Mouse (Mus musculus) kidney, postnatal 14 days (tissue): Measurements from ENCODE around the gene Klrg2.
A peak's percentile ranks its signal among the peaks of the same experiment; 100 is the strongest.
"Not testable (repeated sequence)": the region's sequence is repeated elsewhere in the genome, so short reads cannot be mapped to it uniquely, and the experiment has no call there.

ENCODE experiments used
- DNase-seq: peaks from one replicate; pipeline ENCODE4 v3.0.0; 2022; ENCODE audit warnings: mixed read lengths

Gene Klrg2

DNA sequence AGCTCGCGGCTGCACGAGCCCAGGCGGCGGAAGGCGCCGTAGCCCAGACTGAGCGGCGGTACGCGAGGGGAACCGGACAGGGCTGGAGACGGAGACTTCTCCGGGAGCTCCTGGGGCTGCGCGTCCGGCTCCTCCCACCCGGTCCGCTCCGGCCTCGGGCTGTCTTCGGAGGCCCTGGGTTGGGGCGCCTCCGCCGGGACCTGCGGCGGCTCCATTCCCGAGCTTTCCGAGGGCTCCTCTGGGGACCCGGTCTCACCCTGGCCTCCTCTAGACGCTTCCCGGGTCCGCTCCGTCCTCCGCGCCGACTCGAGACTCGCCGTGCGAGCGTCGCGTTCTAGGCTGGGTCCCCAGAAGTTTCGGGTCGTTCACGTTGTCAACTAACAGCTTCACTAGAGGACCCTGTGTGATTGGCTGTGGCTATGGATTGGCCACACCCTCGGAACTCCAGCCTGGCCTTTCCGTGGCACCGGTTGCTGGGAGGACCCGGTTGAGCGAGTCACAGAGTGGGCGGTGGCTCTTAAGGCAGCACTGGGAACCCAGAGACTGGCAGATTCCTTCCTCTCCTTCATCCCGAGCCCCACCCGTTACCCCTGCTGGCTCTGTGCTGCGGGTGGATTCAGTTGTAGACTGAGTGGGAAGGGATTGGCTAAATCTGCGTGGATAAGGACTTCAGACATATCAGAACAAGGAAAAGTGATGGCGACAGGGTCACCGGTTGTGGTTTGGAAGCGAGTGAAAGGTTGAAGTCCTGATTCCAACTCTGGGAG is at the start of gene Klrg2:
Gene Klrg2, minus strand, starts transcription at position 391 of the 767 bp plus-strand sequence.
- DNase-seq, result peak; percentile 82

GRCm38 (mm10) chr6:38682532-38682931 is 45.5 kb upstream of the Klrg2 start:
- no peak for DNase-seq

- no peak for DNase-seq
Observed at GRCm38 (mm10) chr6:38677629-38678028, 40.6 kb upstream of the Klrg2 start.

- DNase-seq, result no peak
Observed at GRCm38 (mm10) chr6:38676723-38677122, 39.7 kb upstream of the Klrg2 start.

DNA sequence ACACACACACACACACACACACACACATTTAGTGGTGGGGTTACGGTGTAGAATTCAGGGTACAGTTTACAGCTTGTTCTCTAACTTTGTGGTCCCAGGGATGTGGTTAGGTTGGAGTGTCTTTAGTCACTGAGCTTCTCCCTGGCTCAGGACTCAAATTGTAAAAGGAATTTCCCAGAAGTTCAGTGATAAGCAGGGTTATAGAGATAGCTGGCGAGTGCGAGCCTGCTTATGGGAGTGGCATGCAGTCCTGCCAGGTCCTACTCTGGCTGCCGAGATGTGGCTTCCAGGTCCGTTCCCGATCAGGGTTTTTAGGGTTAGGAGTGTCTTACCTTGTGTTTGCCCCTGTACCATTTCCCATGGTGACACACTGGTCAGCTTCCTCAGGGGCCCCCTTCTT is 39.2 kb upstream of the Klrg2 start:
- DNase-seq, result no peak

DNA sequence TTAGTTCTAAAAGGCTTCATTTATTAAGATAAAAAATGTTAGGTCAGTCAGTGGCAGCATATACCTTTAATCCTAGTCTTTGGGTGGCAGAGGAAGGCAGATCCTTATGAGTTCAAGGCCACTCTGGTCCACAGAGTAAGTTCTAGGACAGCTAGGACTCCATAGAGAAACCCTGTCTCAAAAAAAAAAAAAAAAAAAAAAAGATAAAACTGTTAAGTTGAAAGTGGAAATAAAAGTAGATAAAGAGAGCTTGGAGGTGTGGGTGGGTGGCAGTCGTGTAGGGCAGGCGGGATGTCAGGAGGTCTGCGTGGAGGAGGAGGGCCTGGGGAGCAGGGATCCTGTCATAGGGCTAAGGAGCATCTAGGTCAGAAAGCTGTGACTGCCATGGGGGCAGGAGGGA is 35.0 kb upstream of the Klrg2 start:
- DNase-seq, result no peak

GRCm38 (mm10) chr6:38671270-38671669 is 34.2 kb upstream of the Klrg2 start:
- no peak for DNase-seq

DNA sequence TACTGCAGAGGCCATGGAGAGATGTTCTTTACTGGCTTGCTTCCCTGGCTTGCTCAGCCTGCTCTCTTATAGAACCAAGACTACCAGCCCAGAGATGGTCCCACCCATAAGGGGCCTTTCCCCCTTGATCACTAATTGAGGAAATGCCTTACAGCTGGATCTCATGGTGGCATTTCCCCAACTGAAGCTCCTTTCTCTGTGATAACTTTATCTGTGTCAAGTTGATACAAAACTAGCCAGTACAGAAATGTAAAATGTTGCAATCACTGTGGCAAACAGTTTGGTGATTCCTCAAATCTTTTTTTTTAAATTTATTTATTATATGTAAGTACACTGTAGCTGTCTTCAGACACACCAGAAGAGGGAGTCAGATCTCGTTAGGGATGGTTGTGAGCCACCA is 33.4 kb upstream of the Klrg2 start:
- DNase-seq, result not testable (repeated sequence)

GRCm38 (mm10) chr6:38669580-38669979 is 32.5 kb upstream of the Klrg2 start:
- DNase-seq, result no peak

GRCm38 (mm10) chr6:38662714-38663615 is 25.9 kb upstream of the Klrg2 start, which contains the start of gene Clec2l:
Gene Clec2l (plus strand): TSS chr6:38663069.
- DNase-seq, result peak; percentile 40

DNA sequence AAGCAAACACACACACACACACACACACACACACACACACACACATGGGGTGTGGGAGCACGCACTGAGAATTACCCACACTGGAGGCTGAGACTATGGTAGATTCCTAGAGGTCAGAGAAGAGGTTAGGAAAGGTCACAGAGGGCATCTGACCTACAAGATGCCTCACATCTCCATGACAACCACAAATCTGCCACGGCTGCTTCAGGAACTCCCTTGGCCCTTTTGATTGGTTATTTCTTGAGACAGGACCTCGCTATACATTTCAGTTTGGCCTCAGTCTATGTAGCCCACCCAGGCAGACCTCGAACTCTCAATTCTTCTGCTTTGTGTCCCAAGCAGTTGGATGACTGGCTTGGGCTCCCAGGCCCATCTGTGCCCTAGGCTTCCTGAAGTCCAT is 24.6 kb upstream of the Klrg2 start:
- no peak for DNase-seq

- DNase-seq, result peak; percentile 71
Observed at GRCm38 (mm10) chr6:38650263-38650937, 13.4 kb upstream of the Klrg2 start.

GRCm38 (mm10) chr6:38649545-38649944 is 12.5 kb upstream of the Klrg2 start:
- DNase-seq, result peak; percentile 13

GRCm38 (mm10) chr6:38643039-38643438 is 6.0 kb upstream of the Klrg2 start:
- DNase-seq, result no peak

GRCm38 (mm10) chr6:38642593-38642992 is 5.6 kb upstream of the Klrg2 start:
- no peak for DNase-seq

GRCm38 (mm10) chr6:38641645-38642044 is 4.6 kb upstream of the Klrg2 start:
- DNase-seq, result no peak

- DNase-seq, result no peak
Observed at GRCm38 (mm10) chr6:38641228-38641627, 4.2 kb upstream of the Klrg2 start.

DNA sequence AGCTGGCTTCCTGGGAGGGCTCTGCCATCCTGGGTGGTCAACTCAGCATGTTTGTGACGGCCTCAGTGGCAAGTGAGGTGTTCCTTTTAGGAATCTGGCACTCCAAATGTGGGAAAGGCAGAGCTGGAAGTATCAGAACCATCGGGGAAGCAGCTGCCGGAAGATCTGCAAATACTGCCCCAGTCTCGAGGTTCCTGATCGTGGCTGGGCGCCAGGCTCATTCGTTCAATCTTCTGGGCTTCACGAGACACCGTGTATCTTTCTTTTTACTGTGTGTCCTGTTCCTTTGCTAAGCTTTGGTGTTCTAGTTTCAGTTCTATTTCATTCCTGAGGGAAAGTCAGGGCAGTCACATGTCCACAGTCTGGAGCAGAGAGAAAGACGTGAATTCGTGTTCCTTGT is 3.4 kb upstream of the Klrg2 start:
- no peak for DNase-seq

DNA sequence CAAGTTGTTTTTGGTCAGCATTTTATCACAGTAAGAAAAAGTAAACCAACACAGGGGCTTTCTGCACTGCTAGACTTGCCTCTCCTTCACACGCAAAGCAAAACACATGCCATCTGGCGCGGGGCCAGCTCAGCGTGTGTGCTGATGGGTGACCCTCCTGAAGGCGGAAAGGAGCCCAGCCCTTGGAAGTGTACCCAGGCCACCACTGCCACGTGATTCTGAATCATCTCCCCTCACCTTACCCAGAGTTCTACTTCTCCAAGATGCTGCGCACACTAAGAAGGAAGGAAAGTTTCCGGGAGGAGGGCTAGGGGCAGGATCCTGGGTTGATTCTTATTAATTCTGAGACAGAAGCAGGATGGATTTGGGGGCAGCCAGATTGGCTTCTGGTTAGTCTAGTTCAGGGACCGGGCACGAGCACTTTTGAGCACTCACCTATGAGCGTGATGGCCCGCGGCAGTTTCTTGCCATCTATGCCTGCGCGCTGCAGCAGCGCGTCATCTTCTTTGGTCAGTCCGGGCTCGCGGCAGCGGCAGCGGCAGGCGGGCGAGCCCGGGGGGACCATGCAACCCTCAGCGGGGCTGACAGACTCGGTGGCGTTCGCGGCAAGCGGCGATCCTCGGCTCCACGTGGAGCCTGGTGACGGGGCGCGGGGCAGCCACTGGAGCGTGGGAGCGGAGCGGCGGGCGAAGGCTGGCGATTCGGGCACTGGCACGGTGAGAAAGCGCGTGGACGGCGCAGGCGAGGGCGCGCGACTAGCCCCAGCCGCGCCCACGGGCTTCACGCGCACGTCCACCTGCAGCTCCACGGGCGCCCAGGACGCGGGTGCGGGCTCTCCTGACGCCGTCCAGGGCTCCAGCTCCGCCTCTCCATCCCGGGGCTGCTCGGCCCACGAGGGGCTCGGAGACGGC is 846 bp downstream of the Klrg2 start:
- peak; percentile 68 for DNase-seq

GRCm38 (mm10) chr6:38634461-38634860 is 2.6 kb downstream of the Klrg2 start:
- DNase-seq, result no peak

DNA sequence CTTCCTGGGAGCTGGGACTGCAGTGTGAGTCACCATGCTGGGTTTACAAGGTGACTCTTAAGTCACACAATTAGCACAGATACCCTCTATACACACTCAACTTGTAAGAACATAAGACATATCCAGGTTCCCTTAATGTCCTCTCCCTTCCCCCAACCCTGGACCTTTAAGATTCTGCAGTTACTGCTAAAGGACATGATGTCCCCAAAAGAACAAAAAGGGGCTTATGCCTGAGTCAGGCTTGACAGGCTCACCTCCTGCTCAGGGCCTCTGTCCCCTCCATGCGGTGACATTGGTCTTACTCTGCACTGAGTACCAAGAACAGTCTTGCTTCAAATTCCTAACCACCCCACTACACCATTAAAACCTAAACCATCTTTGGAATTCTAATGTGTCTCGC is 4.2 kb downstream of the Klrg2 start:
- no peak for DNase-seq

- no peak for DNase-seq
Observed at GRCm38 (mm10) chr6:38629556-38629955, 7.5 kb downstream of the Klrg2 start.
